Mouse (Mus musculus) MEL (cell line): ENCODE data around the gene 2200002D01Rik.

Experiments
- CTCF ChIP-seq, 3 experiments: IDR thresholded peaks in 2 of 3; conservative IDR thresholded peaks in 1 of 3; 2 replicates each; pipeline ENCODE4 v1.5.1; 2011 to 2012; ENCODE audit warnings: low read length in 3 of 3, low read depth in 2 of 3, mild to moderate bottlenecking in 2 of 3, improper control_type of control experiment in 1 of 3, inconsistent platforms in 1 of 3, mixed read lengths in 1 of 3, moderate library complexity in 1 of 3; ENCODE audit not compliant: control insufficient read depth in 1 of 3, insufficient read depth in 1 of 3, poor library complexity in 1 of 3, severe bottlenecking in 1 of 3
- ELF1 ChIP-seq: IDR thresholded peaks from 2 replicates; pipeline ENCODE4 v1.6.1; 2014; ENCODE audit warnings: low read depth, mild to moderate bottlenecking, inconsistent platforms, low read length, improper control_type of control experiment, moderate library complexity
- EP300 ChIP-seq, 2 experiments: IDR thresholded peaks; 2 replicates each; pipeline ENCODE4 v1.6.1; 2011; ENCODE audit warnings: improper control_type of control experiment in 2 of 2, low read length in 2 of 2, low read depth in 1 of 2, mild to moderate bottlenecking in 1 of 2
- HCFC1 ChIP-seq: IDR thresholded peaks from 2 replicates; pipeline ENCODE4 v1.6.1; 2012; ENCODE audit warnings: low read depth, mild to moderate bottlenecking, inconsistent platforms, low read length, improper control_type of control experiment, moderate library complexity
- NRF1 ChIP-seq: IDR thresholded peaks from 2 replicates; pipeline ENCODE4 v1.6.1; 2014; ENCODE audit warnings: low read depth, mild to moderate bottlenecking, inconsistent platforms, low read length, improper control_type of control experiment, moderate library complexity; ENCODE audit not compliant: poor library complexity, insufficient read depth, severe bottlenecking
- RAD21 ChIP-seq: IDR thresholded peaks from 2 replicates; pipeline ENCODE4 v1.6.1; 2011; ENCODE audit warnings: mild to moderate bottlenecking, low read depth, low read length, improper control_type of control experiment
- SIN3A ChIP-seq: IDR thresholded peaks from 2 replicates; pipeline ENCODE4 v1.6.1; 2012; ENCODE audit warnings: low read length, improper control_type of control experiment, inconsistent platforms
- SMC3 ChIP-seq: IDR thresholded peaks from 2 replicates; pipeline ENCODE4 v1.6.1; 2011; ENCODE audit warnings: low read depth, low read length, improper control_type of control experiment
- TBP ChIP-seq: IDR thresholded peaks from 2 replicates; pipeline ENCODE4 v1.8.0; 2011; ENCODE audit warnings: low read depth, low read length, improper control_type of control experiment
- USF1 ChIP-seq: IDR thresholded peaks from 2 replicates; pipeline ENCODE4 v1.6.1; 2014; ENCODE audit warnings: low read depth, mild to moderate bottlenecking, inconsistent platforms, low read length, improper control_type of control experiment, moderate library complexity
- USF2 ChIP-seq, 2 experiments: IDR thresholded peaks; 2 replicates each; pipeline ENCODE4 v1.6.1; 2011 to 2012; ENCODE audit warnings: improper control_type of control experiment in 2 of 2, low read length in 2 of 2, borderline replicate concordance in 1 of 2, inconsistent platforms in 1 of 2, low read depth in 1 of 2, mild to moderate bottlenecking in 1 of 2; ENCODE audit not compliant: insufficient read depth in 1 of 2

DNA sequence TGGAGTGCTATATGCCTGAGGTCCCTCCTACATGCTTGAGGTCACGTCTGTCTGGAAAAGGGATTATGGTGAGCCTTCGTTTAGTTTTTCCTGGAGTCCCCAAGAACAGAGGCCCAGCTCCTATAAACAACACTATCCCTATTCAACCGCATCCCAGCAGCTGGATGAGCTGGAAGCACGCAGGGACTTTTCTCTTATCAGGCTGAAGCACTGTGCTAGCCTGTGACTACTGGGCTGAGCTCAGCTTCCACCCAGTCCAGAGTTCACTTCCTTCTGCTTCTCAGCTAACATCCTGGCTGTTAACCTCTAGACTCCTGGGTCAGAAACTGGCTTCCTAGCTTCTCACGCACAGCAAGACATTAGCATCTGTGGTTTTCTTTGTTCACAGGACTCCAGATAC lies 5.6 kb upstream of the 2200002D01Rik start:
- TF ChIP-seq CTCF (IDR thresholded peaks at IDR 0.05 in 2 of 3, conservative IDR thresholded peaks at IDR 0.05 in 1 of 3; ENCODE audit: control insufficient read depth in 1 of 3, insufficient read depth in 1 of 3, low read depth in 2 of 3, low read length in 3 of 3, poor library complexity in 1 of 3, severe bottlenecking in 1 of 3) (no peak), ELF1 (no peak), EP300 (IDR thresholded peaks at IDR 0.05; ENCODE audit: low read depth in 1 of 2, low read length in 2 of 2) (no peak), SMC3 (no peak), RAD21 (no peak), USF1 (no peak), NRF1 (no peak), USF2 (IDR thresholded peaks at IDR 0.05; ENCODE audit: borderline replicate concordance in 1 of 2, insufficient read depth in 1 of 2, low read depth in 1 of 2, low read length in 2 of 2) (no peak), TBP (no peak), HCFC1 (no peak), SIN3A (no peak)
